ENCODE assay signal across 9 mouse cellular contexts in the genomic region with DNA sequence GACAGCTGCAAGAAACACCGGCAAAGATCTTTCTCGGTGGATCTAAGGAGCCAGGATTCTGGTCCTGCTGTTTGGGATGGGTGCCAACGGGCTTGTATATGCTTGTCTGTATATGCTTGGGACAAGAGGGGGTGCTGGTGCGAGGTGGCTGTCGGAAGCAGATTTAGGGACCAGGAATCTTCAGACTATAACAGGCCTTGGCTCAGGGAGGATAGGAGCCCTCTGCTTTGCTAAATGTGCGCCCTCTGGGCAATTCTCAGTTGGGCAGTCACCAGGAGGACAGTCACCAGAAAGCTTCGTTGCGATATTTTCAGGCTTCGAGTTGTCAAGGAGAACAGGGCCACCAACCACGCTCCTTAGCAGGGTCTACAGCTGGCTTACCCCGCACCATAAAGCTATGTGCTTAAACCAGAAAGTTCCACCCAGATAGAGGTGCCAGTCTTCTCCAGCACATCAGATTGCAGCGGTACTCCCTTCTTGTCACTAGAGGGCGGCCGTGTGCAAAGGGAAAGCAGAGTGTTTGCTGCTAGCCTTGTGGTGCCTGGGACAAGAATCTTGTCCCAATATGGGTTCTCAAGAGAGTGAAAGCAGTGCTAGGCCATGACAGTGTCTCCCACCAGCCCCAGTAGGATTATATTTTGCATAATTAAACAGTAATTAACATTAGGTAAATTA. TPM values are rescaled to one million over a fixed set of nuclear protein-coding genes. Genes with fewer than 3 reads are reported as not detected.
DNase-seq lines count a peak whose midpoint lies in the region; ATAC-seq and TF ChIP-seq lines count a peak whose summit lies in the region.
"Had no signal": no experiment of that assay in that cellular context is flagged by ENCODE, and none has a peak within 500 bp of the region (broad histone marks: within the 10 kb centered on the region; RNA-seq: fewer than 3 reads in every experiment).

No protein-coding gene starts in this region.

- H3K4me2 ChIP-seq in hindbrain, embryonic 14.5 days (replicated peaks), result no peak overlapping the region
- H3K4me2 ChIP-seq: limb, embryonic 13.5 days had no signal

- no peak overlapping the region for H3K4me3 ChIP-seq in hindbrain, embryonic 14.5 days (replicated peaks; ENCODE audit: low read length)
- H3K4me3 ChIP-seq: limb, embryonic 13.5 days had no signal

- H3K9ac ChIP-seq in hindbrain, embryonic 14.5 days, result no peak overlapping the region
- H3K9ac ChIP-seq: limb, embryonic 13.5 days had no signal

- ATAC-seq in erythroid progenitor cell, adult 5-6 weeks (replicated peaks; ENCODE audit: low FRiP score, poor library complexity, severe bottlenecking), result peak; percentile 88
- ATAC-seq in hindbrain, embryonic 14.5 days (ENCODE audit: low FRiP score), result 0 out of 2 replicates have a peak, but pooled peaks have one; percentile 43

- WGBS in hindbrain, embryonic 14.5 days, result 41% methylated on average over 14 of the region's 14 CpGs

- no peaks in the 10 kb centered on the region for H3K27me3 ChIP-seq in hindbrain, embryonic 14.5 days (ENCODE audit: control insufficient read depth, insufficient read depth, low read length)
- H3K27me3 ChIP-seq: limb, embryonic 13.5 days had no signal

- peak; percentile 96 for TF ChIP-seq CTCF in brain, embryonic 14.5 days (IDR thresholded peaks at IDR 0.05; ENCODE audit: borderline replicate concordance, extremely low read depth, insufficient read depth, insufficient read length)

- no peak overlapping the region for H3K27ac ChIP-seq in hindbrain, embryonic 14.5 days
- H3K27ac ChIP-seq: limb, embryonic 13.5 days had no signal

- peak; percentile 54 for DNase-seq in MEL-GATA-1-ER (ENCODE audit: extremely low read depth, low read depth)
- DNase-seq in brain, embryonic 14.5 days (ENCODE audit: low read depth), result peak; percentile 85
- peak; percentile 84 for DNase-seq in hindbrain, embryonic 14.5 days (ENCODE audit: low spot score)
- peak; percentile 75 to 77 for DNase-seq in layer of hippocampus, postnatal 10 days (ENCODE audit: low spot score in 2 of 2)
- peak; percentile 83 for DNase-seq in lung, postnatal 36 days
- peak; percentile 66 to 77 for DNase-seq in right cerebral cortex, adult 2 months (ENCODE audit: low spot score in 2 of 2)
- DNase-seq in urinary bladder, postnatal 25 days (ENCODE audit: low spot score), result peak; percentile 50

- 0 out of 2 replicates have a peak, but pooled peaks cover 3% of the 10 kb centered on the region for H3K9me3 ChIP-seq in hindbrain, embryonic 14.5 days (ENCODE audit: control insufficient read depth, low read length)
- H3K9me3 ChIP-seq: limb, embryonic 13.5 days had no signal

- H3K36me3 ChIP-seq in hindbrain, embryonic 14.5 days (replicated peaks; ENCODE audit: control insufficient read depth, insufficient read depth), result no peaks in the 10 kb centered on the region
- H3K36me3 ChIP-seq: limb, embryonic 13.5 days had no signal

- no peaks in the 10 kb centered on the region for H3K4me1 ChIP-seq in hindbrain, embryonic 14.5 days (replicated peaks; ENCODE audit: control insufficient read depth, insufficient read depth, low read length)
- H3K4me1 ChIP-seq: limb, embryonic 13.5 days had no signal

- TF ChIP-seq POLR2A in brain, embryonic 14.5 days (IDR thresholded peaks at IDR 0.05; ENCODE audit: borderline replicate concordance, extremely low read depth, insufficient read depth, insufficient read length, poor library complexity, severe bottlenecking), result no peak

RNA-seq across cellular contexts. Expression of gene Clec2l, which starts 12.5 kb away (rescaled TPM):
- 40.3 and 41.3 TPM in 2 replicates for polyA plus RNA-seq in brain, embryonic 14.5 days (2012; rRNA removed)
- total RNA-seq in erythroid progenitor cell, adult 5-6 weeks (2015; ENCODE audit: low replicate concordance), result not detected in 2 replicates
- 0.39 TPM in 1 of 2 replicates, not detected in the other for total RNA-seq in erythroid progenitor cell, adult 5-6 weeks (2017; ENCODE audit: low replicate concordance)
- 22.3 and 25.2 TPM in 2 replicates for polyA plus RNA-seq in hindbrain, embryonic 14.5 days (2014; fragmentation: Nextera tagmentation; extraction: Ambion mirVana)
- total RNA-seq in layer of hippocampus, postnatal 10 days (2021), result 100 to 1,000 TPM; 113 to 119 TPM

RNA-seq across cellular contexts. Expression of gene Klrg2, which starts 13.4 kb away (rescaled TPM):
- polyA plus RNA-seq in brain, embryonic 14.5 days (2012; rRNA removed), result 0.18 and 0.36 TPM in 2 replicates
- total RNA-seq in erythroid progenitor cell, adult 5-6 weeks (2015; ENCODE audit: low replicate concordance), result not detected in 2 replicates
- total RNA-seq in erythroid progenitor cell, adult 5-6 weeks (2017; ENCODE audit: low replicate concordance), result not detected in 2 replicates
- polyA plus RNA-seq in hindbrain, embryonic 14.5 days (2014; fragmentation: Nextera tagmentation; extraction: Ambion mirVana), result 0.16 TPM in 1 of 2 replicates, not detected in the other
- 1 to 10 TPM; 1.0 to 1.1 TPM for total RNA-seq in layer of hippocampus, postnatal 10 days (2021)

Comparison
In these comparisons a context has a peak if more than half of its experiments do, and no peak if none do; other contexts are left out.
1. RNA of gene Clec2l, which starts 12.5 kb away (total RNA-seq): 113 to 119 TPM in layer of hippocampus, postnatal 10 days; 0.39 TPM in erythroid progenitor cell, adult 5-6 weeks; every median in the first group is over 10 times any median in the second.
2. Peak in every context shown above with its lines, with median percentiles within 50 percentile points of each other: DNase-seq.